Mouse (Mus musculus): ENCODE results near the gene Cd52. TPM values are rescaled to one million over a fixed set of nuclear protein-coding genes. Genes with fewer than 3 reads are reported as not detected.
A peak's percentile ranks its signal among the peaks of the same experiment; 100 is the strongest.

Cd52 gene
- total and polyA plus RNA-seq, 3 experiments = 1,886 to 5,448 (median 2,306) TPM

DNA sequence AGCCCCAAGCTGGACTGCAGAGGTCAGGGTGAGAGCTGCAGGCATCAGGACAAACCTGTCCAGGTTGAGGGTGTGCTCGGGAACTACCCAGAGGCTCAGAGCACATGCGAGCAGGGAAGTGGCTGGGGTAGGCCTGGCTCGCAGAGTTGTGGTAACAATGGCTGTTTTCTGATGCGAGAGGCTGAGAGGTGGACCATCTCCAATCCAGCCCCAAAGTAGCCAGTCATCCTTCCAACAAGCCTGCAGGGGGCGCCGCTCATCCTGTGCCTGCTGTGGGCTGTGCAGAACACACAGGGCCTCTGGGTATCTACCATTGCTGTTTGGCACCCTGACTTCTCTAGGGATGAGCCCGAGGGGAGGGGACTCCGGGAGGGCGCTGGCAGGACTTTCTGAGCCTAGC, 24.8 kb upstream of the Cd52 start (continued):
- TF ChIP-seq IRF4 (IDR thresholded peaks at IDR 0.05; ENCODE audit: low read depth, low read length) = no peak
- TF ChIP-seq RCOR1 (conservative IDR thresholded peaks at IDR 0.05; ENCODE audit: low read depth, low read length) = 0 out of 2 replicates have a peak, but pooled peaks have one; percentile 8
- TF ChIP-seq ELF1 (IDR thresholded peaks at IDR 0.05; ENCODE audit: low read depth, low read length) = no peak
- no peak for TF ChIP-seq GABPA (IDR thresholded peaks at IDR 0.05; ENCODE audit: insufficient replicate concordance, low read depth, low read length)
- peak; percentile 70; the same call in 1 of the 2 replicates for TF ChIP-seq MEF2A (IDR thresholded peaks at IDR 0.05; ENCODE audit: borderline replicate concordance, low read depth, low read length)
- no peak for TF ChIP-seq TCF12 (IDR thresholded peaks at IDR 0.05; ENCODE audit: low read depth, low read length)

DNA sequence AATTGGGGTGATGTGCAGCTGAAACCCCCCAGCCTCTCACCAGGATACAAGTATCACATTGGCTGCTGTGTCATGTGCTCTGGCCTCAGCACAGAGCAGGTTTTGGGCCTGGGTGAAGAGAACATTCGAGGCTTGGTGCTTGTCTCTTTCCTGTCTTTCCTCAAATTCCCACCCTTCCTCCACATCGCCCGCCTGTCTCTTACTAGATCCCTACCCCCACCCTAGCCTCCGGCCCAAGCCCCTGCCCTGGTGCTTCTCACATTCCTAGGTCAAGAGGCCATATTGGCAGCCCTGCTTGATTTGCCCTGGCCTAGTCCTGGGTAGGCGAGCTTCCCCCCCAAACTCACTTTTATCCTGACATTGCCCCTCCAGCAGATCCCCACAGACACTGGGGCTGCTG, 24.2 kb upstream of the Cd52 start:
- Histone ChIP-seq H3K36me3 (replicated peaks in 1 of 2; ENCODE audit: control insufficient read depth in 1 of 2, insufficient read depth in 1 of 2, low read length in 1 of 2) (peaks cover under 1 to 9% of the 10 kb centered on the region in 2 experiments), H3K9ac (ENCODE audit: insufficient read depth, low read depth) (peak overlapping the region; percentile 54), H3K9me3 (replicated peaks; ENCODE audit: low read length) (no peaks in the 10 kb centered on the region), H3K27me3 (replicated peaks) (no peaks in the 10 kb centered on the region), H3K4me3 (replicated peaks in 1 of 3; ENCODE audit: low read depth in 2 of 3, low read length in 2 of 3, poor library complexity in 1 of 3) (peak overlapping the region in 1 of 3 experiments; percentile 38), H3K4me2 (ENCODE audit: insufficient read depth, low read depth, poor library complexity, severe bottlenecking) (no peak overlapping the region), H3K27ac (ENCODE audit: insufficient read depth, low read depth) (peak overlapping the region; percentile 88), H3K4me1 (ENCODE audit: control insufficient read depth in 1 of 2, insufficient read depth in 2 of 2) (peaks cover 57 to 97% of the 10 kb centered on the region in 2 experiments), H3K79me2 (replicated peaks; ENCODE audit: control insufficient read depth, extremely low read depth, insufficient read depth, poor library complexity, severe bottlenecking) (no peaks in the 10 kb centered on the region)
- no peak for DNase-seq (ENCODE audit: extremely low read depth)
- in situ Hi-C loops (cut with MboI; ENCODE audit: low pct_ligation_motif_present, low pct_unique_long_range_greater_than_20kb, low sequenced_read_pairs) (no loop called here), dilution Hi-C loops (cut with MboI; ENCODE audit: extremely low pct_ligation_motif_present, extremely low pct_unique_long_range_greater_than_20kb, low sequenced_read_pairs) (no loop called here)
- TF ChIP-seq KAT2A (IDR thresholded peaks at IDR 0.05; ENCODE audit: insufficient replicate concordance, low read length) (no peak), ETS1 (conservative IDR thresholded peaks at IDR 0.05; ENCODE audit: low read depth, low read length) (no peak), MAZ (IDR thresholded peaks at IDR 0.05; ENCODE audit: low read depth, low read length) (no peak), SIN3A (IDR thresholded peaks at IDR 0.05; ENCODE audit: low read length) (no peak), RAD21 (IDR thresholded peaks at IDR 0.05; ENCODE audit: low read depth, low read length) (no peak), CTCF (conservative IDR thresholded peaks at IDR 0.05 in 1 of 2, IDR thresholded peaks at IDR 0.05 in 1 of 2; ENCODE audit: low read depth in 2 of 2, low read length in 2 of 2) (no peak), TBP (conservative IDR thresholded peaks at IDR 0.05; ENCODE audit: low read depth, low read length) (no peak), ZKSCAN1 (IDR thresholded peaks at IDR 0.05; ENCODE audit: borderline replicate concordance, low read depth, low read length) (no peak), EP300 (IDR thresholded peaks at IDR 0.05; ENCODE audit: low read length) (no peak), USF2 (conservative IDR thresholded peaks at IDR 0.05; ENCODE audit: low read depth, low read length) (no peak), MEF2A (IDR thresholded peaks at IDR 0.05; ENCODE audit: borderline replicate concordance, low read depth, low read length) (no peak), PAX5 (IDR thresholded peaks at IDR 0.05; ENCODE audit: low read length) (no peak), JUN (IDR thresholded peaks at IDR 0.05; ENCODE audit: insufficient read depth, low read depth, low read length) (no peak), JUND (conservative IDR thresholded peaks at IDR 0.05; ENCODE audit: low read depth, low read length) (no peak), USF1 (IDR thresholded peaks at IDR 0.05; ENCODE audit: low read depth, low read length) (no peak), CHD2 (IDR thresholded peaks at IDR 0.05; ENCODE audit: low read length) (no peak)

All from CH12.LX (cell line).